Mouse (Mus musculus) midbrain, embryonic 14.5 days (tissue): ENCODE data around the gene Atp11b. TPM values are rescaled to one million over a fixed set of nuclear protein-coding genes. Genes with fewer than 3 reads are reported as not detected.

Experiments
- ATAC-seq: fragments of 200-750 bp; cut with Nextera tagmentation; 2 replicates; pipeline ENCODE4 v1.8.0; 2017; ENCODE audit warnings: moderate number of reproducible peaks, moderate library complexity; ENCODE audit not compliant: low FRiP score, low TSS enrichment
- DNase-seq: peaks from one replicate; pipeline ENCODE4 v3.0.0-alpha.2; 2015
- H3K27ac ChIP-seq: fragments of 300-500 bp; sonication (generic); replicated peaks from 2 replicates; pipeline ENCODE4 v1.5.1; 2014; ENCODE audit warnings: mild to moderate bottlenecking, low read depth, low read length, moderate library complexity
- H3K27me3 ChIP-seq: fragments of 300-500 bp; sonication (generic); 2 replicates; pipeline ENCODE4 v1.6.1; 2014; ENCODE audit warnings: low read length, control low read depth, mixed read lengths; ENCODE audit not compliant: control insufficient read depth, insufficient read depth
- H3K36me3 ChIP-seq: fragments of 300-500 bp; sonication (generic); 2 replicates; pipeline ENCODE4 v1.6.1; 2014; ENCODE audit warnings: low read length, control low read depth; ENCODE audit not compliant: control insufficient read depth, insufficient read depth
- H3K4me1 ChIP-seq: fragments of 300-500 bp; sonication (generic); 2 replicates; pipeline ENCODE4 v1.6.1; 2014; ENCODE audit warnings: mild to moderate bottlenecking, antibody characterized with exemption, low read length, control low read depth; ENCODE audit not compliant: control insufficient read depth, insufficient read depth
- H3K4me2 ChIP-seq: fragments of 300-500 bp; sonication (generic); 2 replicates; pipeline ENCODE4 v1.6.1; 2014; ENCODE audit warnings: mild to moderate bottlenecking, low read length, moderate library complexity
- H3K4me3 ChIP-seq: fragments of 300-500 bp; sonication (generic); replicated peaks from 2 replicates; pipeline ENCODE4 v1.5.1; 2014; ENCODE audit warnings: low read depth, low read length
- H3K9ac ChIP-seq: fragments of 300-500 bp; sonication (generic); replicated peaks from 2 replicates; pipeline ENCODE4 v1.6.1; 2014; ENCODE audit warnings: mild to moderate bottlenecking, low read length, moderate library complexity
- H3K9me3 ChIP-seq: fragments of 300-500 bp; sonication (generic); 2 replicates; pipeline ENCODE4 v1.6.1; 2016; ENCODE audit warnings: low read length, control low read depth, mixed read lengths; ENCODE audit not compliant: control insufficient read depth
- WGBS: fragments of 180-500 bp; shearing (Covaris S2); extraction: QIAGEN DNeasy Blood & Tissue Kit; methylation state at CpG from one replicate; pipeline ENCODE4 v1.1.7; 2014; 5-methylcytosine and 5-hydroxymethylcytosine counted together
- polyA plus RNA-seq: library from polyadenylated mRNA; unstranded; fragments of >200 nt; fragmentation: Nextera tagmentation; extraction: Ambion mirVana; gene quantifications from 2 replicates; pipeline ENCODE4 v1.2.1, GENCODE M21; 2014

Atp11b gene
- polyA plus RNA-seq, 1 experiment from 2014 or later: 42.9 TPM

DNA sequence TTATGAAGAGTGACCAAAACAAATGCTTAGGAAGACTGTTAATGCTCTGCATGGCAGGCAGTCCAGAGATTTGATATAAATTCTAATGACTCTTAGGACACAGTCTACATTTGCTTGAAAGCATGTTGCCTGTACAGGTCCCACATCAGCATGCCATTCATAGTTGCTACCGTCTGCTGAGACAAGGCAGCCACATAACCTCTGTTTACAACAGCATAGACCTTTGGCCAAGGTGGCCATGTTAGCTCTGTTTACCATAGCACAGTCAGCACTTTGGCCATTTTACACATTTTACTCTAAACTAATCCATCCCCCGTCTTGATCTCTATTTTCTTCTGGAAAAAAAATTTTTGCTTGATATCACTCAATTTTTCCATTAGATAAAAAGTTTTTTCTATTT, 135.6 kb downstream of the Atp11b start:
- Histone ChIP-seq H3K9me3 (no peaks in the 10 kb centered on the region), H3K4me3 (no peak overlapping the region), H3K36me3 (peaks cover 18% of the 10 kb centered on the region), H3K9ac (no peak overlapping the region), H3K27me3 (no peaks in the 10 kb centered on the region), H3K4me1 (no peaks in the 10 kb centered on the region), H3K4me2 (no peak overlapping the region), H3K27ac (no peak overlapping the region)
- over 99% methylated on average over 2 of the region's 2 CpGs for WGBS
- ATAC-seq: no peak
- no peak for DNase-seq

DNA sequence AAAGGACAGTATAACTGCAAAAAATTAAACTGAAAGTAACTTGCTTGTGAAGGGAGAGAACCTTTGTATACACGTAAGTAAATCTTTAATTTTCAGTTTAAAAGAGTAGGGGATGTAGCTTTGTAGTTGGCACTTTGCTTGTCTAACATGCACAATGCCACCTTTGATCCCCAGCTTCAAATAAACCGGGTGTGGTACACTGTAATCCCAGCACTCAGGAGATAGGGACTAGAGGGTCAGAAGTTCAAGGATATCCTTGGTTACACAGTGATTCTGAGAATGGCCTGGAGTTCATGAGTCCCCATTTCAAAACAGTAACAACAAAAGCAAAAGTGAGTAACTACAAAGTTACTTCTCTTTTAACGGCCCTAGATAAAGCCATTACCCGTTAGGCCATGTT, 137.2 kb downstream of the Atp11b start:
- 98% methylated on average over 4 of the region's 4 CpGs for WGBS
- DNase-seq: no peak
- Histone ChIP-seq H3K27me3 (no peaks in the 10 kb centered on the region), H3K4me2 (no peak overlapping the region), H3K27ac (no peak overlapping the region), H3K9me3 (no peaks in the 10 kb centered on the region), H3K4me1 (no peaks in the 10 kb centered on the region), H3K9ac (no peak overlapping the region), H3K36me3 (peaks cover 22% of the 10 kb centered on the region), H3K4me3 (no peak overlapping the region)
- ATAC-seq: no peak

GRCm38 (mm10) chr3:35893156-35893555, 139.2 kb downstream of the Atp11b start:
- Histone ChIP-seq H3K9me3 (no peaks in the 10 kb centered on the region), H3K9ac (no peak overlapping the region), H3K36me3 (peaks cover 31% of the 10 kb centered on the region), H3K27ac (no peak overlapping the region), H3K27me3 (no peaks in the 10 kb centered on the region), H3K4me2 (no peak overlapping the region), H3K4me3 (no peak overlapping the region), H3K4me1 (no peaks in the 10 kb centered on the region)
- 91% methylated on average over 5 of the region's 5 CpGs for WGBS
- ATAC-seq (no peak), DNase-seq (no peak)

GRCm38 (mm10) chr3:35897900-35898299, 144.0 kb downstream of the Atp11b start:
- DNase-seq (no peak), ATAC-seq (no peak)
- Histone ChIP-seq H3K4me3 (no peak overlapping the region), H3K9me3 (no peaks in the 10 kb centered on the region), H3K27me3 (no peaks in the 10 kb centered on the region), H3K4me2 (no peak overlapping the region), H3K36me3 (peaks cover 27% of the 10 kb centered on the region), H3K9ac (no peak overlapping the region), H3K4me1 (no peaks in the 10 kb centered on the region), H3K27ac (no peak overlapping the region)
- WGBS: 96% methylated on average over 2 of the region's 2 CpGs

DNA sequence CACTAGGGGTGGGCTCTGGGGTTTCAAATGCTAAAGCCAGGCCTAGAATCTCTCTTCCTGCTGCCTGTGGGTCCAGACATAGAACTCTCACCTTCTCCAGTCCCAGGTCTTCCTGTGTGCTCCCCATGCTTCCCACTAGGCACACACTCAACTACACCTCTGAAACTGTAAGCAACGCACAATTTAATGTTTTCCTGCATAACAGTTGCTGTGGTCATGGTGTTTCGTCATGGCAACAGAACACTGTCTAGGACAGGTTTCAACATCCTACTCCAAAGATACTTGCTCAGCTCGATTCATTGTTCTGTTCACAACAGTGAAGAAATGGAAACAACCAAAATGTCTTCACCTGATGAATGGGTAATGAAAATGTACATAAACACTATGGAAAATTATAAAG, 145.2 kb downstream of the Atp11b start:
- H3K27ac ChIP-seq: no peak overlapping the region
- 95% methylated on average over 3 of the region's 3 CpGs for WGBS

DNA sequence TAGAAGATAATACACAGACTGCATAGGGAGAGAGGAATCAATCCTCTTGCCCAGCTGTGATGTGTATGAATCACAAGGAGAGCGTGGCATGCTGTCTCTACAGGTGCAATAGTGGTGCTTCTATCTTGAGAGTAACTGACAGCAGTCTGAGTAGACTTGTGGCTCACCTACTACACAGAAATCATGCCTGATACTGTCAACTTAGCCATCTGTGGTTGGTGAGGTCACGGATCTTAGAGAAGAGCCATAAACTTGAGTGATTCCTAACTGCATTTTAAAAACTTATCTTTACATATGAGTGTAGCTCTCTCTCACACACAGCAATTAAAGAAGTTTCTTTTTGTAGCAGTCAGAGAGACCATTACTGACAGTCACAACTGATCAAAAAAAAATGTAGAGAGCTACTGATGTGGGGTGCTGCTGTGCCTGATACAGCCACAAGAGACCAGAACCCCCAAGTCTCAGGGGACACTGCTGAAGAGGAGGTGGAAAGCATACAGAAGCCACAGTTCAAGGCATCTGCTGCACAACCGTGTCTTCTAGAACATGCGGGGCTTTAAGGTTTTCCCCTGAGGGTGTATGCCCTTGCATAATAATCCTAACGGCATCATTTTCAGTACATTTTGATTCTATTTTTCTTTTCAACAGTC, 146.8 kb downstream of the Atp11b start:
- Histone ChIP-seq H3K27ac (no peak overlapping the region), H3K9ac (no peak overlapping the region), H3K27me3 (no peaks in the 10 kb centered on the region), H3K9me3 (no peaks in the 10 kb centered on the region), H3K4me1 (no peaks in the 10 kb centered on the region), H3K4me3 (no peak overlapping the region), H3K36me3 (peaks cover 30% of the 10 kb centered on the region), H3K4me2 (no peak overlapping the region)
- DNase-seq (no peak), ATAC-seq (no peak)
- 82% methylated on average over 5 of the region's 5 CpGs for WGBS

More for the DNA sequence above, 145.2 kb downstream of the Atp11b start:
- H3K27me3 ChIP-seq: no peaks in the 10 kb centered on the region
- H3K4me3 ChIP-seq: no peak overlapping the region
- DNase-seq: no peak
- peaks cover 30% of the 10 kb centered on the region for H3K36me3 ChIP-seq
- no peaks in the 10 kb centered on the region for H3K4me1 ChIP-seq
- ATAC-seq: no peak
- H3K9ac ChIP-seq: no peak overlapping the region
- no peaks in the 10 kb centered on the region for H3K9me3 ChIP-seq
- H3K4me2 ChIP-seq: no peak overlapping the region

Other genes with a start within 250 kb of the Atp11b start
- gene Dcun1d1, start 183.3 kb downstream of the Atp11b start, polyA plus RNA-seq: 105 and 107 TPM in 2 replicates
- gene Mccc1, start 246.6 kb downstream of the Atp11b start, polyA plus RNA-seq: 20.1 and 25.7 TPM in 2 replicates